Mouse (Mus musculus) central nervous system, embryonic 18 days (tissue): ENCODE results near the gene Serpinb9f. TPM values are rescaled to one million over a fixed set of nuclear protein-coding genes. Genes with fewer than 3 reads are reported as not detected.

ENCODE experiments used
- polyA plus RNA-seq: library from polyadenylated mRNA; depleted of rRNA; stranded (reverse); fragments of >200 nt; gene quantifications from 2 replicates; pipeline ENCODE4 v1.2.3, GENCODE M21; 2012; rRNA removed

The Serpinb9f gene
- not detected in 2 replicates for polyA plus RNA-seq

DNA sequence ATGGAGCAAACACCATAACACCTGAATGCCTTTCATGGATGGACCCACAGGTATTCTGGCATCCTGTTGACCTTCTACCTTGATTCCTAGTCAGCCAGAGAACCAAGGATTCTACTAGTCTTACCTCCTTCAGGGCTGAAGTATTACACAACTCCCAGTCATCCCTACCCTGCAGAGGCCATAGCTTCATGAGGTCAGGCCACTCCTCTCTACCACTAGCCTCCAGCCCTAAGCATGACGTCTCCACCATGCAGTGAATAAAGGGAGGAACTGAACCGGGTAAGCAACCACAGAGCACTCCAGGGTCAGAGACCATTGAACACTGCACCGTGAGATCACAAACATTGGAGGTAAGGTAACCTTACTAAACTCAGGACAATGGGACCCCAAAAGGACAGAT is at the start of gene Serpinb9f:
TSS of gene Serpinb9f (plus strand) at position 301 of the 400 bp plus-strand sequence.

Other genes with a start within 250 kb of the Serpinb9f start
- gene Serpinb1b, start 245.5 kb upstream of the Serpinb9f start, polyA plus RNA-seq, result 0.75 and 2.2 TPM in 2 replicates
- gene Serpinb9c, start 164.3 kb upstream of the Serpinb9f start, polyA plus RNA-seq, result not detected in 2 replicates
- gene Serpinb9d, start 131.1 kb upstream of the Serpinb9f start, polyA plus RNA-seq, result not detected in 2 replicates
- gene Serpinb9e, start 74.5 kb upstream of the Serpinb9f start, polyA plus RNA-seq, result not detected in 2 replicates
- not detected in 2 replicates for gene Gm11397, start 71.7 kb downstream of the Serpinb9f start, polyA plus RNA-seq
- not detected in 2 replicates for gene Serpinb9g, start 160.7 kb downstream of the Serpinb9f start, polyA plus RNA-seq